ENCODE assay signal across 23 mouse cellular contexts in genomic region chr3:155878401-155878800, GRCm38 (mm10).
"Had no signal": no experiment of that assay in that cellular context is flagged by ENCODE, and none has a peak within 500 bp of the region (broad histone marks: within the 10 kb centered on the region; RNA-seq: fewer than 3 reads in every experiment).

No protein-coding gene starts in this region.

- ATAC-seq: liver, postnatal 0 days; lung, postnatal 0 days; midbrain, embryonic 15.5 days had no signal

- H3K9ac ChIP-seq: limb, embryonic 12.5 days; limb, embryonic 15.5 days; liver, embryonic 14.5 days; liver, postnatal 0 days; lung, embryonic 14.5 days; midbrain, embryonic 12.5 days; midbrain, embryonic 15.5 days; neural tube, embryonic 12.5 days; neural tube, embryonic 15.5 days had no signal

- H3K4me1 ChIP-seq: limb, embryonic 15.5 days; midbrain, embryonic 12.5 days; midbrain, embryonic 15.5 days; neural tube, embryonic 12.5 days; neural tube, embryonic 15.5 days had no signal

- DNase-seq: kidney, postnatal 25 days; left cerebral cortex, postnatal 4 days; liver, postnatal 0 days; lung, embryonic 14.5 days; right cerebral cortex, adult 18-20 months; right cerebral cortex, postnatal 14 days; right cerebral cortex, postnatal 4 days; thymus, adult 2 months; thymus, postnatal 14 days; thymus, postnatal 4 days had no signal

- H3K36me3 ChIP-seq: limb, embryonic 12.5 days; limb, embryonic 15.5 days; midbrain, embryonic 12.5 days; midbrain, embryonic 15.5 days; neural tube, embryonic 12.5 days; neural tube, embryonic 15.5 days had no signal

- H3K9me3 ChIP-seq: limb, embryonic 12.5 days; limb, embryonic 15.5 days; midbrain, embryonic 12.5 days; midbrain, embryonic 15.5 days; neural tube, embryonic 12.5 days; neural tube, embryonic 15.5 days had no signal

- H3K4me3 ChIP-seq: left cerebral cortex, adult 2 months; limb, embryonic 12.5 days; limb, embryonic 15.5 days; midbrain, embryonic 12.5 days; midbrain, embryonic 15.5 days; neural tube, embryonic 12.5 days; neural tube, embryonic 15.5 days had no signal

- H3K4me2 ChIP-seq: limb, embryonic 12.5 days; limb, embryonic 15.5 days; liver, embryonic 11.5 days; lung, embryonic 14.5 days; midbrain, embryonic 12.5 days; midbrain, embryonic 15.5 days; neural tube, embryonic 12.5 days; neural tube, embryonic 15.5 days had no signal

- H3K27ac ChIP-seq: kidney, postnatal 0 days; left cerebral cortex, adult 2 months; limb, embryonic 12.5 days; limb, embryonic 15.5 days; liver, embryonic 14.5 days; macrophage; midbrain, embryonic 12.5 days; midbrain, embryonic 15.5 days; neural tube, embryonic 12.5 days; neural tube, embryonic 15.5 days; stomach, postnatal 0 days had no signal

- H3K27me3 ChIP-seq: limb, embryonic 12.5 days; limb, embryonic 15.5 days; midbrain, embryonic 12.5 days; midbrain, embryonic 15.5 days; neural tube, embryonic 12.5 days; neural tube, embryonic 15.5 days had no signal
